In the genomic region with DNA sequence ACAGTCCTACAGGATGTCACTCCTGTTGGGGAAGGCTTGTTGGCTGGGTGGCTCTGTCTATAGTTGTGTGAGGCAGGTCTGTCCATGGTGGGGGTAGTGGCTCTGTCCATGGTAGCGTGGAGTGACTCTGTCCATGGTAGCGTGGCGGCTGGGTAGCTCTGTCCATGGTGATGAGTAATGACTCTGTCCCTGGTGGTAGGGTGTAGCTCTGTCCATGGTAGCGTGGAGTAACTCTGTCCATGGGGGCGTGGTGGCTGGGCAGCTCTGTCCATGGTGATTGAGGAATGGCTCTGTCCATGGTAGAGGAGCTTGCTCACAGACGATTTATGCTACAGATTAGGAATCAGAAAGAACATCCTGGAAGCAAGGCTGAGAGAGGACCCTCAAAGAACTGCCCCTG, we compare ENCODE assay signal across 8 mouse cellular contexts. TPM values are rescaled to one million over a fixed set of nuclear protein-coding genes. Genes with fewer than 3 reads are reported as not detected.
DNase-seq lines count a peak whose midpoint lies in the region; ATAC-seq lines count a peak whose summit lies in the region.

No protein-coding gene starts in this region.

- 10% methylated on average over 6 of the region's 6 CpGs for WGBS in hindbrain, embryonic 10.5 days
- 7% methylated on average over 6 of the region's 6 CpGs for WGBS in limb, embryonic 12.5 days

- H3K36me3 ChIP-seq in hindbrain, embryonic 10.5 days, result no peaks in the 10 kb centered on the region
- no peaks in the 10 kb centered on the region for H3K36me3 ChIP-seq in limb, embryonic 12.5 days

- peak; percentile 89 for ATAC-seq in limb, embryonic 12.5 days (ENCODE audit: insufficient number of reproducible peaks, insufficient read depth, low FRiP score, low TSS enrichment, low read depth)
- no peak for ATAC-seq in cerebellum, adult (ENCODE audit: insufficient number of reproducible peaks, low FRiP score, low TSS enrichment)

- H3K4me2 ChIP-seq in limb, embryonic 12.5 days, result no peak overlapping the region

- H3K9ac ChIP-seq in limb, embryonic 12.5 days (replicated peaks), result no peak overlapping the region

- no peak overlapping the region for H3K27ac ChIP-seq in hindbrain, embryonic 10.5 days
- H3K27ac ChIP-seq in limb, embryonic 12.5 days, result no peak overlapping the region

- H3K4me1 ChIP-seq in hindbrain, embryonic 10.5 days (replicated peaks), result peaks cover 12% of the 10 kb centered on the region; the same call in 1 of the 2 replicates
- no peaks in the 10 kb centered on the region for H3K4me1 ChIP-seq in limb, embryonic 12.5 days (replicated peaks)

- H3K4me3 ChIP-seq in hindbrain, embryonic 10.5 days, result no peak overlapping the region
- no peak overlapping the region for H3K4me3 ChIP-seq in limb, embryonic 12.5 days (replicated peaks)

- H3K9me3 ChIP-seq in hindbrain, embryonic 10.5 days, result no peaks in the 10 kb centered on the region
- H3K9me3 ChIP-seq in limb, embryonic 12.5 days, result no peaks in the 10 kb centered on the region

- H3K27me3 ChIP-seq in hindbrain, embryonic 10.5 days (ENCODE audit: insufficient read depth, poor library complexity, severe bottlenecking), result peaks cover 9% of the 10 kb centered on the region
- H3K27me3 ChIP-seq in limb, embryonic 12.5 days, result peaks cover 4% of the 10 kb centered on the region; the same call in 1 of the 2 replicates

- intact Hi-C loops in gastrocnemius, postnatal 36 days (cut with DNase I), result no loop called here

- peak; percentile 36 for DNase-seq in gastrocnemius, postnatal 10 days
- no peak for DNase-seq in gastrocnemius, postnatal 36 days
- peak; percentile 73 for DNase-seq in embryo, embryonic 11.5 days (ENCODE audit: low read depth, low spot score)
- peak; percentile 75 for DNase-seq in hindbrain, embryonic 10.5 days (ENCODE audit: low spot score)
- peak; percentile 13 for DNase-seq in ovary, adult 18-20 months (ENCODE audit: low spot score)
- DNase-seq in right cerebral cortex, postnatal 14 days, result no peak

RNA-seq across cellular contexts. Expression of a gene that starts 12.4 kb away (rescaled TPM):
- total RNA-seq in gastrocnemius, postnatal 10 days (2021), result under 1 TPM; 0.12 to 0.29 TPM
- total RNA-seq in gastrocnemius, postnatal 36 days (2021), result under 1 TPM in 1 of 2 experiments, not detected in 1; 0.18 TPM
- polyA plus RNA-seq in hindbrain, embryonic 10.5 days (2016; fragmentation: Nextera tagmentation; extraction: Ambion mirVana), result 6.7 and 13.8 TPM in 2 replicates
- polyA plus RNA-seq in limb, embryonic 12.5 days (2016; fragmentation: Nextera tagmentation; extraction: Ambion mirVana), result not detected in 2 replicates

Comparison
In these comparisons a context has a peak if more than half of its experiments do, and no peak if none do; other contexts are left out.
1. DNase-seq: peak in gastrocnemius, postnatal 10 days (single experiment), embryo, embryonic 11.5 days (single experiment), hindbrain, embryonic 10.5 days (single experiment) and ovary, adult 18-20 months (single experiment); none in gastrocnemius, postnatal 36 days (0 of 2) and right cerebral cortex, postnatal 14 days (single experiment).